Mouse (Mus musculus): Measurements from ENCODE around the gene Foxj3. TPM values are rescaled to one million over a fixed set of nuclear protein-coding genes. Genes with fewer than 3 reads are reported as not detected.

The Foxj3 gene
- polyA plus RNA-seq, 1 experiment from 2014 or later, result 14.6 TPM

DNA sequence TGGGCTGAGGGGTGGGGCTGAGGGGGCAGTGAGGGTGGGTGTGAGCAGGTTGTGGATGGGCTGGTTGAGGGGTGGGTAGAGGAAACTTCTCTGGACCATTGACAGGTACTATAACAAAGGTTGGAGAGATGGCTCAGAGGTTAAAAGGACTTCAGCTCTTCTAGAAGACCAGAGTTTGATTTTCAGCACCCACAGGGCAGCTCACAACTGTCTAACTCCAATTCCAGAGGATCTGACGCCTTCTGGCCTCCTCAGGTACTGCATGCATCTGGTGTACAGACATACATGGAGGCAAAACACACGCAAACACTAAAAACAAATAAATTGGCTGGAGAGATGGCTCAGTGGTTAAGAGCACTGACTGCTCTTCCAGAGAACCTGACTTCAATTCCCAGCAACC is 25.2 kb upstream of the Foxj3 start:
- H3K4me2 ChIP-seq (ENCODE audit: low read length), result no peak overlapping the region
- no peaks in the 10 kb centered on the region for H3K27me3 ChIP-seq (ENCODE audit: insufficient read depth, low read length)
- H3K27ac ChIP-seq, result no peak overlapping the region
- peak; percentile 17; the same call in 1 of the 2 replicates for TF ChIP-seq CTCF (IDR thresholded peaks at IDR 0.05; ENCODE audit: low read depth)
- H3K4me3 ChIP-seq (replicated peaks; ENCODE audit: low read depth, low read length), result no peak overlapping the region
- ATAC-seq (replicated peaks; ENCODE audit: low FRiP score, low read depth) (no peak), DNase-seq (ENCODE audit: low spot score) (no peak)
- H3K9ac ChIP-seq (ENCODE audit: low read depth, low read length), result no peak overlapping the region
- WGBS, result 74% methylated on average over 2 of the region's 2 CpGs
- H3K9me3 ChIP-seq (replicated peaks; ENCODE audit: low read length), result no peaks in the 10 kb centered on the region
- H3K4me1 ChIP-seq (replicated peaks; ENCODE audit: insufficient read depth, low read length), result no peaks in the 10 kb centered on the region
- H3K36me3 ChIP-seq (ENCODE audit: insufficient read depth, low read length), result no peaks in the 10 kb centered on the region

DNA sequence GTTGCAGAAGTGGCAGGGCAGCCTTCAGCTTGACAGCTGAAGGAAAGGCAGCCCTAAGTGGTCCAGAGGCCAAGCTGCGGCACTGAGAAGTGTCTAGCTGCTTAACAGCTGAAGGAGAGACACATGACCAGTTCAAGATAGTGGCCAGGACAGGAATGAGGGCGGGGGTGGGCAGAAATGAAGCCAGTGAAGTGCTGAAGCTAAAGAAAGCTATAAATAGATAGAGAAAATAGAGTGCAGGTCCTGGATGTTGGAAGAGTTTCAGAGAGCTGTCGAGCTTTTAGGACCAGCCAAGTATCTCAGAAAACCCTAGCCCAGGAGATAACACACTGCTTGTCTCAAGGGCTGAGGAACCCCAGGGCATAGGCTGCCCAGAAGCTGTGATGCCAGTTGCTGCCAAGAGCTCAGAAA is 24.1 kb upstream of the Foxj3 start:
- TF ChIP-seq CTCF (IDR thresholded peaks at IDR 0.05; ENCODE audit: low read depth), result no peak
- H3K4me1 ChIP-seq (replicated peaks; ENCODE audit: insufficient read depth, low read length), result no peaks in the 10 kb centered on the region
- no peaks in the 10 kb centered on the region for H3K9me3 ChIP-seq (replicated peaks; ENCODE audit: low read length)
- ATAC-seq (replicated peaks; ENCODE audit: low FRiP score, low read depth) (no peak), DNase-seq (ENCODE audit: low spot score) (no peak)
- no peak overlapping the region for H3K9ac ChIP-seq (ENCODE audit: low read depth, low read length)
- H3K4me2 ChIP-seq (ENCODE audit: low read length), result no peak overlapping the region
- WGBS, result 54% methylated on average over 3 of the region's 3 CpGs
- no peak overlapping the region for H3K27ac ChIP-seq
- H3K27me3 ChIP-seq (ENCODE audit: insufficient read depth, low read length), result no peaks in the 10 kb centered on the region
- no peaks in the 10 kb centered on the region for H3K36me3 ChIP-seq (ENCODE audit: insufficient read depth, low read length)
- H3K4me3 ChIP-seq (replicated peaks; ENCODE audit: low read depth, low read length), result no peak overlapping the region

DNA sequence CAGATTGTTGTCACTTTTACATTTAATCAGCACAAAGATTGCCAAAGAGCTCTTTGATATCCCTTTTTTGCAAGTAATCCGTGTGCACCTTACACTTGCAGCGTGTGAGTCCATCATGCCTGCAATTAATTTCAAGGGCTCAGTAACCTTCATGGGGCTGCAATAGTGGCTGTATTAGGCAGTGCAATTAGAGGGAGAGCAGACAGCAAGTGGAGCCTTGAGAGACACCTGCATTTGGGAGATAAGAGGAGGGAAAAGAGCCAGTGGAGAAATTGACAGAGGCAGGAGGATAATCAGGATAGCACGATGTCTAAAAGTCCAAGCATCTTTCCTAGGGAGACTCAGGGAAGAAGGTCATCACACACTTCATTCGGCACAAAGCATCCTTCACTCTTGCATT is 13.2 kb upstream of the Foxj3 start:
- no peak overlapping the region for H3K4me3 ChIP-seq (replicated peaks; ENCODE audit: low read depth, low read length)
- 85% methylated on average over 4 of the region's 4 CpGs for WGBS
- no peak for TF ChIP-seq CTCF (IDR thresholded peaks at IDR 0.05; ENCODE audit: low read depth)
- DNase-seq (ENCODE audit: low spot score) (no peak), ATAC-seq (replicated peaks; ENCODE audit: low FRiP score, low read depth) (no peak)
- H3K36me3 ChIP-seq (ENCODE audit: insufficient read depth, low read length), result no peaks in the 10 kb centered on the region
- no peaks in the 10 kb centered on the region for H3K27me3 ChIP-seq (ENCODE audit: insufficient read depth, low read length)
- H3K27ac ChIP-seq, result no peak overlapping the region
- no peaks in the 10 kb centered on the region for H3K4me1 ChIP-seq (replicated peaks; ENCODE audit: insufficient read depth, low read length)
- H3K4me2 ChIP-seq (ENCODE audit: low read length), result no peak overlapping the region
- no peak overlapping the region for H3K9ac ChIP-seq (ENCODE audit: low read depth, low read length)
- H3K9me3 ChIP-seq (replicated peaks; ENCODE audit: low read length), result no peaks in the 10 kb centered on the region

DNA sequence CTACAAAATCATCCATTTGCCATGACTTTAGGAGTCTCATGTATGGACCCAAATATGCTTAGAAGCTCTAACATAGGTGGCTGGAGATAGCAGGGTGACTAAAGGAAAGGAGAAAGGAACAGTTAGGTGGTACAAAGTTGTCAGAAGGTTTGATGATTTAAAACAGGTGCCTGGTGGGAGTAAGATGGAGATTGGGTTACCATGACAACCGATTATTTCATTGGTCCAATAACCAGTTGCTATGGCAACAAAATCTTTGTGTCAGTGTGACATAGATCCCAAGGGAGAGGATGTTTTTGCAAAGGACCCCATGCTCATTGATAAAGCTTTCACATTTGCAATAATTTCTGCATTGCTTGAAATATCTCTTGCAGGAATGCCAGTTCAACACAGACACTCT is 12.8 kb upstream of the Foxj3 start:
- Histone ChIP-seq H3K27ac (no peak overlapping the region), H3K9me3 (replicated peaks; ENCODE audit: low read length) (no peaks in the 10 kb centered on the region), H3K27me3 (ENCODE audit: insufficient read depth, low read length) (no peaks in the 10 kb centered on the region), H3K36me3 (ENCODE audit: insufficient read depth, low read length) (no peaks in the 10 kb centered on the region), H3K4me1 (replicated peaks; ENCODE audit: insufficient read depth, low read length) (no peaks in the 10 kb centered on the region), H3K9ac (ENCODE audit: low read depth, low read length) (no peak overlapping the region), H3K4me2 (ENCODE audit: low read length) (no peak overlapping the region), H3K4me3 (replicated peaks; ENCODE audit: low read depth, low read length) (no peak overlapping the region)
- 73% methylated on average over 1 of the region's 1 CpGs for WGBS
- ATAC-seq (replicated peaks; ENCODE audit: low FRiP score, low read depth) (no peak), DNase-seq (ENCODE audit: low spot score) (no peak)
- no peak for TF ChIP-seq CTCF (IDR thresholded peaks at IDR 0.05; ENCODE audit: low read depth)

DNA sequence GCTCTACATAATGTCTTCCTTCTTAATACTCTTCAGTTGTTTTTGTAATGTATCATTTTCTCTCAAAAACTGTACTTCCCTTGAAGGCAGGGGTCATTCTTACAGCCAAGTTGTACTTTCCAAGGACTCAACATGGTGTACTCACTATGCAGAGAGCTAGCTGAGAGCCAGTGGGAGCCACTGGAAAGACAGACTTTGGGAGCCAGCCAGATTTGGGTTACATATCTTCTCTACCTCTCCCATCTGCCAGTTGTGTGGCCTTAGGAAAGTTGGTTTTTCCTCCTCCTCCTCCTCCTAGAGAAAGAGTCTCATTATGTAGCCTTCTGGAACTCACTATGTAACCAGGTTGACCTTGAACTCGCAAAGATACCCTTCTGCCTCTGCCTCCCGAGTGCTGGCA is 12.3 kb upstream of the Foxj3 start:
- no peak for TF ChIP-seq CTCF (IDR thresholded peaks at IDR 0.05; ENCODE audit: low read depth)
- H3K9ac ChIP-seq (ENCODE audit: low read depth, low read length), result no peak overlapping the region

DNA sequence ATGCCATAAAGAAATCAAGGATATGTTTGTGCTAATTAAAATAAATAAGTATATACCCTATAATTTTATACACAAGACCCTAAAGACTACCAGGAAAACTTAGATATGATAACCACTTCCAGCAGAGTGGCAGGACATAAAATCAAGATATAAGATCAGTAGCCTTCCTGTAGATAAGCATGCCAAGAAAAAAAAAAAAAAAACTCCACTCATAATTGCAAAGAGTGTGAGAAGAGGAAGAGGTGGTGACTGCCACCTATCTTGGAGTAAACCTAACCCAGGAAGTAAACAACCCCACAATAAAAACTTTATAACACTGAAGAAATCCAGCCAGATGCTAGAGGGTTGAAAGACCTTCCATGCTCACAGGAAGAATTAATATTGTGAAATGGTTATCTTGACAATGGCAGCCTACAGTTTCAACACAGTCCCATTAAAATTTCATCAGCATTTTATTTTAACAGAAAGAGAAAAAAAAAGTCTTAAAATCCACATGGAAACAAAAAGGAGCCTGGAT is 10.4 kb upstream of the Foxj3 start:
- no peak for DNase-seq (ENCODE audit: low spot score)
- H3K9me3 ChIP-seq (replicated peaks; ENCODE audit: low read length), result no peaks in the 10 kb centered on the region
- no peaks in the 10 kb centered on the region for H3K36me3 ChIP-seq (ENCODE audit: insufficient read depth, low read length)
- H3K4me2 ChIP-seq (ENCODE audit: low read length), result no peak overlapping the region
- H3K27me3 ChIP-seq (ENCODE audit: insufficient read depth, low read length), result no peaks in the 10 kb centered on the region
- H3K27ac ChIP-seq, result no peak overlapping the region
- no peak overlapping the region for H3K9ac ChIP-seq (ENCODE audit: low read depth, low read length)
- H3K4me1 ChIP-seq (replicated peaks; ENCODE audit: insufficient read depth, low read length), result no peaks in the 10 kb centered on the region
- no peak for TF ChIP-seq CTCF (IDR thresholded peaks at IDR 0.05; ENCODE audit: low read depth)
- no peak for ATAC-seq (replicated peaks; ENCODE audit: low FRiP score, low read depth)
- no peak overlapping the region for H3K4me3 ChIP-seq (replicated peaks; ENCODE audit: low read depth, low read length)

More for the DNA sequence above, 12.3 kb upstream of the Foxj3 start:
- H3K36me3 ChIP-seq (ENCODE audit: insufficient read depth, low read length), result no peaks in the 10 kb centered on the region
- ATAC-seq (replicated peaks; ENCODE audit: low FRiP score, low read depth) (no peak), DNase-seq (ENCODE audit: low spot score) (no peak)
- no peak overlapping the region for H3K4me2 ChIP-seq (ENCODE audit: low read length)
- 84% methylated on average over 2 of the region's 2 CpGs for WGBS
- H3K27me3 ChIP-seq (ENCODE audit: insufficient read depth, low read length), result no peaks in the 10 kb centered on the region
- no peak overlapping the region for H3K4me3 ChIP-seq (replicated peaks; ENCODE audit: low read depth, low read length)
- no peaks in the 10 kb centered on the region for H3K9me3 ChIP-seq (replicated peaks; ENCODE audit: low read length)
- H3K4me1 ChIP-seq (replicated peaks; ENCODE audit: insufficient read depth, low read length), result no peaks in the 10 kb centered on the region
- no peak overlapping the region for H3K27ac ChIP-seq

DNA sequence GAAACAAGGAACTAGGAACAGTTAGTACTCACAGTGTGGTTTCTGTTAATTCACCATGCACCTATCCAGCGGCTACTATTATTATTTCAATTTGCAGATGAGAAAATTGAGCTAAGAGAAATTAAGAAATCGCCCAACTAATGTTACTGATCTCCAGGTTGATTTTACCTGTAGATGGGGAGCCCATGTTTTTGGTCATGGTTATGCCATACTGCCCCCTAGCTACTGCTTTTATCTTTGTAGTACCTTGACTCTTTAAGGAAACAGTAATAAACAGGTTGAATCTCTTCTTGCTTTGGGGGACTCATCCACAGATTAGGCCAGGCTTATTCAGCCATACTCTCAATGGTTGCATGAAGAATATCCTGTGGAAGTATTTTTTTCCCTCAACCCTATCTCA is 5.0 kb upstream of the Foxj3 start:
- WGBS, result 71% methylated on average over 2 of the region's 2 CpGs
- no peaks in the 10 kb centered on the region for H3K4me1 ChIP-seq (replicated peaks; ENCODE audit: insufficient read depth, low read length)
- DNase-seq (ENCODE audit: low spot score) (peak; percentile 29), ATAC-seq (replicated peaks; ENCODE audit: low FRiP score, low read depth) (no peak)
- no peak overlapping the region for H3K27ac ChIP-seq
- H3K27me3 ChIP-seq (ENCODE audit: insufficient read depth, low read length), result no peaks in the 10 kb centered on the region
- no peak overlapping the region for H3K4me3 ChIP-seq (replicated peaks; ENCODE audit: low read depth, low read length)
- no peaks in the 10 kb centered on the region for H3K36me3 ChIP-seq (ENCODE audit: insufficient read depth, low read length)
- TF ChIP-seq CTCF (IDR thresholded peaks at IDR 0.05; ENCODE audit: low read depth), result peak; percentile 60
- H3K9me3 ChIP-seq (replicated peaks; ENCODE audit: low read length), result no peaks in the 10 kb centered on the region
- H3K9ac ChIP-seq (ENCODE audit: low read depth, low read length), result no peak overlapping the region
- no peak overlapping the region for H3K4me2 ChIP-seq (ENCODE audit: low read length)

Measured in kidney, postnatal 0 days (tissue).